Mouse (Mus musculus) heart, adult 9 months (tissue): ENCODE data around the gene 1810062G17Rik.
A peak's percentile ranks its signal among the peaks of the same experiment; 100 is the strongest.

ENCODE experiments used
- DNase-seq, 2 experiments: peaks; one replicate each; pipeline ENCODE4 v3.0.0; 2022; ENCODE audit warnings: low spot score in 2 of 2

Gene 1810062G17Rik

GRCm38 (mm10) chr3:36476261-36477155 is 771 bp downstream of the 1810062G17Rik start:
- peak; percentile 15 to 23 for DNase-seq

- DNase-seq, result no peak
These were observed 3.0 kb downstream of the 1810062G17Rik start for GRCm38 (mm10) chr3:36478776-36479175.

- DNase-seq, result no peak
These were observed 4.7 kb downstream of the 1810062G17Rik start for GRCm38 (mm10) chr3:36480486-36480885.

GRCm38 (mm10) chr3:36481776-36482193 is 6.0 kb downstream of the 1810062G17Rik start:
- peak; percentile 79 to 80 for DNase-seq

GRCm38 (mm10) chr3:36482940-36483339 is 7.2 kb downstream of the 1810062G17Rik start:
- DNase-seq, result peak; percentile 17 to 29

- no peak for DNase-seq
These were observed 8.6 kb downstream of the 1810062G17Rik start for GRCm38 (mm10) chr3:36484292-36484691.

GRCm38 (mm10) chr3:36486176-36486575 is 10.4 kb downstream of the 1810062G17Rik start:
- no peak for DNase-seq

- no peak for DNase-seq
These were observed 11.1 kb downstream of the 1810062G17Rik start for GRCm38 (mm10) chr3:36486881-36487280.

GRCm38 (mm10) chr3:36488367-36488766 is 12.6 kb downstream of the 1810062G17Rik start:
- no peak for DNase-seq

GRCm38 (mm10) chr3:36488899-36489589 is 13.3 kb downstream of the 1810062G17Rik start:
- no peak for DNase-seq

- no peak for DNase-seq
These were observed 13.8 kb downstream of the 1810062G17Rik start for GRCm38 (mm10) chr3:36489590-36489910.

- no peak for DNase-seq
These were observed 15.8 kb downstream of the 1810062G17Rik start for GRCm38 (mm10) chr3:36491535-36491934.

GRCm38 (mm10) chr3:36492716-36493391 is 17.1 kb downstream of the 1810062G17Rik start:
- DNase-seq, result no peak

- no peak for DNase-seq
These were observed 18.0 kb downstream of the 1810062G17Rik start for GRCm38 (mm10) chr3:36493641-36494283.

- DNase-seq, result no peak
These were observed 18.9 kb downstream of the 1810062G17Rik start for GRCm38 (mm10) chr3:36494613-36495012.

- DNase-seq, result peak; percentile 65 to 87
These were observed 19.7 kb downstream of the 1810062G17Rik start for GRCm38 (mm10) chr3:36495436-36495835.

GRCm38 (mm10) chr3:36496273-36496672 is 20.5 kb downstream of the 1810062G17Rik start:
- no peak for DNase-seq

GRCm38 (mm10) chr3:36496746-36497145 is 21.0 kb downstream of the 1810062G17Rik start:
- DNase-seq, result peak; percentile 16 to 56

- DNase-seq, result no peak
These were observed 22.5 kb downstream of the 1810062G17Rik start for GRCm38 (mm10) chr3:36498224-36498623.

- no peak for DNase-seq
These were observed 23.7 kb downstream of the 1810062G17Rik start for GRCm38 (mm10) chr3:36499418-36499817.

GRCm38 (mm10) chr3:36500976-36501375 is 25.2 kb downstream of the 1810062G17Rik start:
- no peak for DNase-seq

- no peak for DNase-seq
These were observed 25.8 kb downstream of the 1810062G17Rik start for GRCm38 (mm10) chr3:36501546-36501945.
